Mouse (Mus musculus) adrenal gland, postnatal 25 days (tissue): ENCODE measurements around the gene Siae. TPM values are rescaled to one million over a fixed set of nuclear protein-coding genes. Genes with fewer than 3 reads are reported as not detected.
A peak's percentile ranks its signal among the peaks of the same experiment; 100 is the strongest.

Experiments
- DNase-seq: peaks from one replicate; pipeline ENCODE4 v3.0.0; 2021; ENCODE audit warnings: mixed read lengths
- long read RNA-seq: library from polyadenylated mRNA; stranded (forward); transcript quantifications from one replicate; pipeline ENCODE4 v2.0.0, GENCODE M21; 2021
- total RNA-seq: library from RNA; stranded (reverse); gene quantifications from 2 replicates; pipeline ENCODE4 v1.2.3, GENCODE M21; 2021

The Siae gene
- total RNA-seq, result 15.7 and 18.8 TPM in 2 replicates
- long read RNA-seq, full-length matches to known transcripts, result 7 of 12 reads
- long read RNA-seq, partial matches to known transcripts, result 0 of 12 reads
- long read RNA-seq, other reads (novel, unspliced or antisense), result 5 of 12 reads

GRCm38 (mm10) chr9:37554838-37555748, at the start of gene Siae:
Siae (plus strand) TSS chr9:37555698.
- no peak for DNase-seq

GRCm38 (mm10) chr9:37506023-37506422, 49.5 kb upstream of the Siae start:
- no peak for DNase-seq

GRCm38 (mm10) chr9:37512097-37512496, 43.4 kb upstream of the Siae start:
- no peak for DNase-seq

- DNase-seq, result no peak
Measured at GRCm38 (mm10) chr9:37514456-37514855, 41.0 kb upstream of the Siae start.

- DNase-seq, result no peak
Measured at GRCm38 (mm10) chr9:37517467-37517866, 38.0 kb upstream of the Siae start.

GRCm38 (mm10) chr9:37518991-37519390, 36.5 kb upstream of the Siae start:
- DNase-seq, result no peak

- DNase-seq, result no peak
Measured at GRCm38 (mm10) chr9:37519995-37520394, 35.5 kb upstream of the Siae start.

GRCm38 (mm10) chr9:37525461-37525860, 30.0 kb upstream of the Siae start:
- no peak for DNase-seq

GRCm38 (mm10) chr9:37526443-37527395, 28.8 kb upstream of the Siae start:
- no peak for DNase-seq

- peak; percentile 77 for DNase-seq
Measured at GRCm38 (mm10) chr9:37527396-37528224, 27.9 kb upstream of the Siae start, which contains the start of gene Esam. Esam (plus strand) TSS chr9:37528078.

GRCm38 (mm10) chr9:37528225-37528970, 27.1 kb upstream of the Siae start:
- DNase-seq, result no peak

- peak; percentile 64 for DNase-seq
Measured at GRCm38 (mm10) chr9:37530031-37530887, 25.2 kb upstream of the Siae start.

GRCm38 (mm10) chr9:37530888-37531705, 24.4 kb upstream of the Siae start:
- DNase-seq, result peak; percentile 55

- DNase-seq, result no peak
Measured at GRCm38 (mm10) chr9:37536851-37537250, 18.6 kb upstream of the Siae start.

- no peak for DNase-seq
Measured at GRCm38 (mm10) chr9:37537658-37538250, 17.7 kb upstream of the Siae start.

- DNase-seq, result no peak
Measured at GRCm38 (mm10) chr9:37539170-37540025, 16.1 kb upstream of the Siae start, which contains the start of gene Vsig2. Vsig2 (plus strand) TSS chr9:37539255.

GRCm38 (mm10) chr9:37540226-37540625, 15.3 kb upstream of the Siae start:
- no peak for DNase-seq
